8 mouse cellular contexts compared by ENCODE assay signal in the genomic region with DNA sequence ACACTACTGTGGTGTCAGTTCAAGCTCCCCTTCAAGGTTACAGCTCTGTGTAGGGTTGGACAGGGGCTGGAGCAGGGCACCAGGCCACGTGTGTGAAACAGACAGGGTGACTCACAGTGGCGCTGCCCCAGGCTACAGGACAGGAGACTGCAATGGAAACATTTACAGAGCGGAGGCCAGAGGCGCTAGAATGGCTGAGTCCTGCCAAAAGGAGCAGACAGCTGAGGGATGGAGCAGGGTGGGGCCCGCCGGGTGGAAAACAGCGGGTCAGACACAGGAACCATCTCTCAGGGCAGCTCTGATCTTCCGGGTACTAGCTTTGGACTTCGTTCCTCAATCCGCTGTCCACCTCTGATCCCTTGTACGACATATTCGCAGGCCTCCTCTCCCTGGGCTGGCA. TPM values are rescaled to one million over a fixed set of nuclear protein-coding genes. Genes with fewer than 3 reads are reported as not detected.
A peak's percentile ranks its signal among the peaks of the same experiment; 100 is the strongest.
DNase-seq lines count a peak whose midpoint lies in the region; ATAC-seq and TF ChIP-seq lines count a peak whose summit lies in the region.

No protein-coding gene starts in this region.

- WGBS in stomach, postnatal 0 days = 34% methylated on average over 12 of the region's 12 CpGs
- 91% methylated on average over 12 of the region's 12 CpGs for whole genome bisulfite sequencing in midbrain, embryonic 14.5 days

- DNase-seq in gastrocnemius, postnatal 25 days = peak; percentile 90
- DNase-seq in kidney, postnatal 10 days = peak; percentile 68
- peak; percentile 71 for DNase-seq in stomach, postnatal 0 days (ENCODE audit: low spot score)
- no peak for DNase-seq in right cerebral cortex, adult 2 months (ENCODE audit: low spot score in 2 of 2)
- DNase-seq in midbrain, embryonic 14.5 days = no peak
- no peak for DNase-seq in thymus, adult 18-20 months

- TF ChIP-seq EP300 in stomach, postnatal 0 days (optimal IDR thresholded peaks at IDR 0.05) = no peak

- peaks cover 96% of the 10 kb centered on the region for H3K4me1 ChIP-seq in megakaryocyte, embryonic 14.5 days
- peaks cover 3% of the 10 kb centered on the region; the same call in 1 of the 2 replicates for H3K4me1 ChIP-seq in stomach, postnatal 0 days (replicated peaks; ENCODE audit: control insufficient read depth, insufficient read depth)
- no peaks in the 10 kb centered on the region for H3K4me1 ChIP-seq in midbrain, embryonic 14.5 days (ENCODE audit: control insufficient read depth, insufficient read depth, low read length)

- H3K4me3 ChIP-seq in megakaryocyte, embryonic 14.5 days (replicated peaks) = peak overlapping the region; percentile 20
- no peak overlapping the region for H3K4me3 ChIP-seq in stomach, postnatal 0 days (ENCODE audit: low read depth, low read length)
- no peak overlapping the region for H3K4me3 ChIP-seq in midbrain, embryonic 14.5 days (replicated peaks; ENCODE audit: low read depth, low read length)

- H3K4me2 ChIP-seq in stomach, postnatal 0 days (replicated peaks; ENCODE audit: low read depth) = no peak overlapping the region
- no peak overlapping the region for H3K4me2 ChIP-seq in midbrain, embryonic 14.5 days (ENCODE audit: low read length)

- H3K27me3 ChIP-seq in megakaryocyte, embryonic 14.5 days (replicated peaks) = no peaks in the 10 kb centered on the region
- no peaks in the 10 kb centered on the region for H3K27me3 ChIP-seq in stomach, postnatal 0 days (ENCODE audit: control insufficient read depth, insufficient read depth, low read length)
- H3K27me3 ChIP-seq in midbrain, embryonic 14.5 days (ENCODE audit: control insufficient read depth, insufficient read depth, low read length) = no peaks in the 10 kb centered on the region

- ATAC-seq in megakaryocyte, adult 5-6 weeks (ENCODE audit: poor library complexity, severe bottlenecking) = no peak
- peak; percentile 88 for ATAC-seq in stomach, postnatal 0 days (ENCODE audit: low FRiP score, low TSS enrichment)
- no peak for ATAC-seq in midbrain, embryonic 14.5 days (ENCODE audit: low FRiP score, low TSS enrichment)

- H3K9ac ChIP-seq in stomach, postnatal 0 days (ENCODE audit: low read length) = no peak overlapping the region
- H3K9ac ChIP-seq in midbrain, embryonic 14.5 days (replicated peaks; ENCODE audit: low read length) = no peak overlapping the region

- peak; percentile 20; the same call in 1 of the 2 replicates for TF ChIP-seq CTCF in stomach, postnatal 0 days (IDR thresholded peaks at IDR 0.05; ENCODE audit: low read depth)

- H3K9me3 ChIP-seq in megakaryocyte, embryonic 14.5 days = no peaks in the 10 kb centered on the region
- no peaks in the 10 kb centered on the region for H3K9me3 ChIP-seq in stomach, postnatal 0 days (ENCODE audit: control insufficient read depth, low read length)
- no peaks in the 10 kb centered on the region for H3K9me3 ChIP-seq in midbrain, embryonic 14.5 days (ENCODE audit: control insufficient read depth, low read length)

- peaks cover 55% of the 10 kb centered on the region for H3K36me3 ChIP-seq in megakaryocyte, embryonic 14.5 days (replicated peaks; ENCODE audit: low read length)
- no peaks in the 10 kb centered on the region for H3K36me3 ChIP-seq in stomach, postnatal 0 days (ENCODE audit: control insufficient read depth, insufficient read depth, low read length)
- no peaks in the 10 kb centered on the region for H3K36me3 ChIP-seq in midbrain, embryonic 14.5 days (ENCODE audit: control insufficient read depth, insufficient read depth, low read length)

- no peak overlapping the region; the same call in 1 of the 2 replicates for H3K27ac ChIP-seq in stomach, postnatal 0 days (replicated peaks)
- H3K27ac ChIP-seq in midbrain, embryonic 14.5 days (replicated peaks; ENCODE audit: low read depth, low read length) = no peak overlapping the region

RNA-seq across cellular contexts. Expression of gene C130050O18Rik, which starts 4.3 kb away (rescaled TPM):
- 1.8 TPM in 1 of 2 replicates, not detected in the other for polyA plus RNA-seq in megakaryocyte, embryonic 14.5 days (2012; ENCODE audit: insufficient read depth, low replicate concordance)
- 18.3 and 19.9 TPM in 2 replicates for total RNA-seq in megakaryocyte, adult 5-6 weeks (2015)
- 16.6 and 19.7 TPM in 2 replicates for total RNA-seq in megakaryocyte, adult 5-6 weeks (2017)
- under 1 TPM; 0.32 to 0.61 TPM for total RNA-seq in gastrocnemius, postnatal 25 days (2021)
- polyA plus RNA-seq in stomach, postnatal 0 days (2015; fragmentation: Nextera tagmentation; extraction: Ambion mirVana) = 0.41 and 0.46 TPM in 2 replicates
- polyA plus RNA-seq in midbrain, embryonic 14.5 days (2014; fragmentation: Nextera tagmentation; extraction: Ambion mirVana) = 0.29 and 0.58 TPM in 2 replicates

RNA-seq across cellular contexts. Expression of gene Gper1, which starts 13.5 kb away (rescaled TPM):
- polyA plus RNA-seq in megakaryocyte, embryonic 14.5 days (2012; ENCODE audit: insufficient read depth, low replicate concordance) = not detected in 2 replicates
- 0.07 TPM in 1 of 2 replicates, not detected in the other for total RNA-seq in megakaryocyte, adult 5-6 weeks (2015)
- 0.22 TPM in 1 of 2 replicates, not detected in the other for total RNA-seq in megakaryocyte, adult 5-6 weeks (2017)
- total RNA-seq in gastrocnemius, postnatal 25 days (2021) = 1 to 10 TPM in 1 of 2 experiments, under 1 TPM in 1; 0.82 to 1.6 TPM
- polyA plus RNA-seq in stomach, postnatal 0 days (2015; fragmentation: Nextera tagmentation; extraction: Ambion mirVana) = 2.8 and 3.2 TPM in 2 replicates
- 9.2 and 9.6 TPM in 2 replicates for polyA plus RNA-seq in midbrain, embryonic 14.5 days (2014; fragmentation: Nextera tagmentation; extraction: Ambion mirVana)

RNA-seq across cellular contexts. Expression of gene Gpr146, which starts 31.9 kb away (rescaled TPM):
- polyA plus RNA-seq in megakaryocyte, embryonic 14.5 days (2012; ENCODE audit: insufficient read depth, low replicate concordance) = 54.8 and 69.9 TPM in 2 replicates
- 9.8 and 13.1 TPM in 2 replicates for total RNA-seq in megakaryocyte, adult 5-6 weeks (2015)
- 9.6 and 14.8 TPM in 2 replicates for total RNA-seq in megakaryocyte, adult 5-6 weeks (2017)
- total RNA-seq in gastrocnemius, postnatal 25 days (2021) = 10 to 100 TPM; 23.5 to 23.6 TPM
- 3.5 TPM in 2 replicates for polyA plus RNA-seq in stomach, postnatal 0 days (2015; fragmentation: Nextera tagmentation; extraction: Ambion mirVana)
- polyA plus RNA-seq in midbrain, embryonic 14.5 days (2014; fragmentation: Nextera tagmentation; extraction: Ambion mirVana) = 1.2 and 1.8 TPM in 2 replicates

RNA-seq across cellular contexts. Expression of gene 3110082I17Rik, which starts 50.9 kb away (rescaled TPM):
- polyA plus RNA-seq in megakaryocyte, embryonic 14.5 days (2012; ENCODE audit: insufficient read depth, low replicate concordance) = 23.2 and 41.2 TPM in 2 replicates
- 12.4 and 15.8 TPM in 2 replicates for total RNA-seq in megakaryocyte, adult 5-6 weeks (2015)
- total RNA-seq in megakaryocyte, adult 5-6 weeks (2017) = 10.8 and 11.4 TPM in 2 replicates
- total RNA-seq in gastrocnemius, postnatal 25 days (2021) = 1 to 10 TPM; 7.8 to 8.0 TPM
- polyA plus RNA-seq in stomach, postnatal 0 days (2015; fragmentation: Nextera tagmentation; extraction: Ambion mirVana) = 19.2 and 19.7 TPM in 2 replicates
- 10.8 and 12.8 TPM in 2 replicates for polyA plus RNA-seq in midbrain, embryonic 14.5 days (2014; fragmentation: Nextera tagmentation; extraction: Ambion mirVana)

RNA-seq across cellular contexts. Expression of gene Cyp2w1, which starts 57.0 kb away (rescaled TPM):
- polyA plus RNA-seq in megakaryocyte, embryonic 14.5 days (2012; ENCODE audit: insufficient read depth, low replicate concordance) = not detected in 2 replicates
- not detected in 2 replicates for total RNA-seq in megakaryocyte, adult 5-6 weeks (2015)
- not detected in 2 replicates for total RNA-seq in megakaryocyte, adult 5-6 weeks (2017)
- total RNA-seq in gastrocnemius, postnatal 25 days (2021) = not detected
- 4.8 and 8.5 TPM in 2 replicates for polyA plus RNA-seq in stomach, postnatal 0 days (2015; fragmentation: Nextera tagmentation; extraction: Ambion mirVana)
- polyA plus RNA-seq in midbrain, embryonic 14.5 days (2014; fragmentation: Nextera tagmentation; extraction: Ambion mirVana) = not detected in 2 replicates

Comparison
In these comparisons a context has a peak if more than half of its experiments do, and no peak if none do; other contexts are left out.
1. DNase-seq: peak in gastrocnemius, postnatal 25 days (single experiment), kidney, postnatal 10 days (single experiment) and stomach, postnatal 0 days (single experiment); none in right cerebral cortex, adult 2 months (0 of 2), midbrain, embryonic 14.5 days (single experiment) and thymus, adult 18-20 months (0 of 2).
2. RNA of gene Gpr146, which starts 31.9 kb away (polyA plus RNA-seq): 54.8 to 69.9 TPM in megakaryocyte, embryonic 14.5 days; 3.5 TPM in stomach, postnatal 0 days and 1.2 to 1.8 TPM in midbrain, embryonic 14.5 days; every median in the first group is over 10 times any median in the second.